Mouse (Mus musculus) midbrain, embryonic 15.5 days (tissue): ENCODE data around the gene Gm20388. TPM values are rescaled to one million over a fixed set of nuclear protein-coding genes. Genes with fewer than 3 reads are reported as not detected.

Experiments used
- ATAC-seq: fragments of 200-750 bp; cut with Nextera tagmentation; replicated peaks from 2 replicates; pipeline ENCODE4 v1.8.0; 2017; ENCODE audit warnings: moderate TSS enrichment
- H3K27ac ChIP-seq: fragments of 300-500 bp; sonication (generic); 2 replicates; pipeline ENCODE4 v1.5.1; 2015; ENCODE audit warnings: mild to moderate bottlenecking, inconsistent platforms
- H3K27me3 ChIP-seq: fragments of 300-500 bp; sonication (generic); replicated peaks from 2 replicates; pipeline ENCODE4 v1.6.1; 2015; ENCODE audit warnings: inconsistent platforms
- H3K36me3 ChIP-seq: fragments of 300-500 bp; sonication (generic); replicated peaks from 2 replicates; pipeline ENCODE4 v1.6.1; 2015; ENCODE audit warnings: inconsistent platforms
- H3K4me1 ChIP-seq: fragments of 300-500 bp; sonication (generic); 2 replicates; pipeline ENCODE4 v1.6.1; 2015; ENCODE audit warnings: inconsistent platforms
- H3K4me2 ChIP-seq: fragments of 300-500 bp; sonication (generic); 2 replicates; pipeline ENCODE4 v1.6.1; 2015; ENCODE audit warnings: inconsistent platforms, mild to moderate bottlenecking, moderate library complexity
- H3K4me3 ChIP-seq: fragments of 300-500 bp; sonication (generic); 2 replicates; pipeline ENCODE4 v1.5.1; 2015; ENCODE audit warnings: mild to moderate bottlenecking, inconsistent platforms
- H3K9ac ChIP-seq: fragments of 300-500 bp; sonication (generic); 2 replicates; pipeline ENCODE4 v1.6.1; 2015; ENCODE audit warnings: mild to moderate bottlenecking, inconsistent platforms
- H3K9me3 ChIP-seq: fragments of 300-500 bp; sonication (generic); 2 replicates; pipeline ENCODE4 v1.6.1; 2016; ENCODE audit warnings: inconsistent platforms
- WGBS: fragments of 180-500 bp; shearing (Covaris S2); methylation state at CpG from one replicate; pipeline ENCODE4 v1.1.7; 2015; ENCODE audit warnings: mixed read lengths; 5-methylcytosine and 5-hydroxymethylcytosine counted together
- polyA plus RNA-seq: library from polyadenylated mRNA; unstranded; fragments of >200 nt; fragmentation: Nextera tagmentation; extraction: Ambion mirVana; gene quantifications from 2 replicates; pipeline ENCODE4 v1.2.1, GENCODE M21; 2015

Gene Gm20388
- polyA plus RNA-seq, 1 experiment from 2014 or later, result 5.6 TPM

DNA sequence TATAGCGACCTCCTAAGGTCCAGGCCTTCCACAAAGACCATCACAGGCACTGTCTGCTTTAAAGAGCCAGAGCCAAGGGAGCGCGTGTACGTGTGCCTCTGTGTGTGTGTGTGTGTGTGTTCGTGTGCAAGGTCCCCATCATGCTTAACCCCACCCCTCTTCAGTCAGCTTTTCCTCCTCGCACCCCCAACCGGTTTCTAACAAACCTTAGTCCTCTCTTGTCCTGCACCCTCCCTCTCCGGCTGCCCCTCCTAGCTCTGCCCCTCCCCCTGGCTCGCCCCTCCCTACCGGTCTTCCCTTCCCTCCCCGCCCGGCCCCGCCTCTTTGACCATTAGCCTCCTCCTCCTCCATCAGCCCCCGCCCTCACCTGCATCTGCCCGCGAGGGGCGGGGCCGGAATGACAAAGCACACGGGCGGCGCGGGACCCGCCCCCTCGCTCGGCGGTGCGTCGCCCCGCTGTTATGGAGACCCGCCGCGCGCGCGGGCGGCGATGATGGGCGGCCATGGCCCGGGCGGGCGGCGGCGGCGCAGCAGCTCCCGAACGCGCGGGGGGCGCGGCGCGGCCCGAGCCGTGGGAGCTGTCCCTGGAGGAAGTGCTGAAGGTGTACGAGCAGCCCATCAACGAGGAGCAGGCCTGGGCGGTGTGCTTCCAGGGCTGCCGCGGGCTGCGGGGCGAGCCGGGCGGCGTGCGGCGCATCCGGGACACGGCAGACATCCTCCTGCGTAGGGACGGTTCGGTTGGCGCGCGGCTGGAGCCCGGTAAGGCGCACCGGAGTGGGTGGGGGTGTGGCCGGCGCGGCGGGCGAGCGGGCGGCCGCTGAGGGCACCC, 3421.8 kb downstream of the Gm20388 start, which contains the start of gene Spire2:
Gene Spire2 (plus strand): TSS at position 452 of the 829 bp plus-strand sequence.
- H3K27ac ChIP-seq, result peak within 1 kb of the TSS; percentile 91
- H3K4me3 ChIP-seq, result peak within 1 kb of the TSS; percentile 65
- no peaks in the 10 kb centered on the region for H3K27me3 ChIP-seq
- peak within 1 kb of the TSS; percentile 73 for H3K9ac ChIP-seq
- peak within 1 kb of the TSS; percentile 79 for H3K4me2 ChIP-seq
- no peaks in the 10 kb centered on the region for H3K36me3 ChIP-seq
- no peaks in the 10 kb centered on the region for H3K9me3 ChIP-seq
- ATAC-seq, result peak; percentile 88
- H3K4me1 ChIP-seq, result peaks cover 32% of the 10 kb centered on the region
- under 1% methylated on average over 78 of the region's 85 CpGs for WGBS

DNA sequence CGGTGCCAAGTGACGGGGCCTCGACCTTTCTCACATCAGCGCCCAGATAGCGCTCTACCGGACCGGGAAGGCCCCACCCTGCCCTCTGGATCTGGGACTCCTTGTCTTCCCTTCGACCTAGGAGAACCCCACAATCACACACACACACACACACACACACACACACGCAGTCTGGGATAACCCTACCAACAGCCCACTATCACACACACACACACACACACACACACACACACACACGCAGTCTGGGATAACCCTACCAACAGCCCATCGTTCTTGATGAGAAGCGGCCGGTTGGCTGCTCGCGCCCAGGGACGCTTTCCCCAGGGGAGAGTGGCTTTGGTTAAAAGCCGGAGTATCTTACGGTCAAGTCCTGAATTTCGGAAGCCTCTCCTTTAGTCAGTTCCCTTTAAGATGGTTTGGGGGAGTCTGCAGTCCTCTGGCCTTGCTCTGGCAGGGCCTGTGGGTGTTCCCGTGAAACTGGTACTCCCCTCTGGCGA, 3422.5 kb downstream of the Gm20388 start:
- ATAC-seq, result peak; percentile 54
- Histone ChIP-seq H3K4me2 (peak overlapping the region; percentile 79), H3K9ac (peak overlapping the region; percentile 73), H3K27ac (peak overlapping the region; percentile 91), H3K9me3 (no peaks in the 10 kb centered on the region), H3K36me3 (no peaks in the 10 kb centered on the region), H3K4me1 (peaks cover 32% of the 10 kb centered on the region), H3K27me3 (no peaks in the 10 kb centered on the region), H3K4me3 (peak overlapping the region; percentile 65)
- WGBS, result 2% methylated on average over 20 of the region's 21 CpGs

DNA sequence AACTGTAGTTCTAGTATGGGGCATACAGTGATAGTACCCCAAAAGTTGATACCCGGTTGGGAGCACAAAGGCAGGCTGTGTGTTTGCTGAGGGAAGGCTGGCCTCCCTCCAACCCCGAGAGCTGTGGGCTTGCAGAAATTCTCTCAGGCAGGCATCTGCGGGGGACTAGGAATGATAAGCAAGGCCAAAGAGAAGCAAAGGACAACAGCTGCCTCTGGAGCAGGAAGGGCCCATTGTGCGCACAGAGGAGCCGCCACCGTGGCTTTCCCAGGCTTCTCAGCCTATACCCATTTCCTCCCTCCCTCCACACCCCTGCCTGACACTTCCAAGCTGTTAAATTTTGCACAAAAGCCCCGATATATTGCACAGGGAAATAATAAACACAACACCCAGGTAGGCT, 3423.2 kb downstream of the Gm20388 start:
- H3K36me3 ChIP-seq, result no peaks in the 10 kb centered on the region

DNA sequence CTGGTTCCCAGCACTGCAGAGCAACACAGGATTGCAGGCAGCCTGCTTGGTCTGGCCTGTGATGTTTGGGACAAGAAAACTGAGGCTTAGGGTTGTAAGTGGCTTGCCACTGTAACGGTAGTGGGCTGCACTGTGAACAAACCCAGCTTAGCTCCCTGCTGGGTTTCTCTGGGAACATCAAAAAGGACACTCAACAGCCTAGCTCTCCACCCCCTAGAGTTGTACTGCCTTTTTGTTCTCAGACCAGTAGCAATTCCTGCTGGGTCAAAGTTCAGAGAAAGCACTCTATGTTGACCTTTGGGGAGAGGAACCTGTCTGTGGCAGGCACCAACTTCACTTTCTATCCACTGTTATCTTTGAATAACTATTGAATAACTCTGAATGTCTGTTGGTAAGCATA, 3423.8 kb downstream of the Gm20388 start:
- Histone ChIP-seq H3K27ac (peak overlapping the region; percentile 91), H3K36me3 (no peaks in the 10 kb centered on the region), H3K4me1 (peaks cover 32% of the 10 kb centered on the region), H3K9ac (peak overlapping the region; percentile 73), H3K27me3 (no peaks in the 10 kb centered on the region), H3K4me3 (peak overlapping the region; percentile 65), H3K4me2 (peak overlapping the region; percentile 79), H3K9me3 (no peaks in the 10 kb centered on the region)
- 0% methylated on average over 1 of the region's 1 CpGs for WGBS
- no peak for ATAC-seq

More for the DNA sequence above, 3423.2 kb downstream of the Gm20388 start:
- peak overlapping the region; percentile 91 for H3K27ac ChIP-seq
- no peaks in the 10 kb centered on the region for H3K27me3 ChIP-seq
- peak overlapping the region; percentile 65 for H3K4me3 ChIP-seq
- H3K9ac ChIP-seq, result peak overlapping the region; percentile 73
- peaks cover 32% of the 10 kb centered on the region for H3K4me1 ChIP-seq
- H3K4me2 ChIP-seq, result peak overlapping the region; percentile 79
- H3K9me3 ChIP-seq, result no peaks in the 10 kb centered on the region
- 0% methylated on average over 7 of the region's 7 CpGs for WGBS
- no peak for ATAC-seq

DNA sequence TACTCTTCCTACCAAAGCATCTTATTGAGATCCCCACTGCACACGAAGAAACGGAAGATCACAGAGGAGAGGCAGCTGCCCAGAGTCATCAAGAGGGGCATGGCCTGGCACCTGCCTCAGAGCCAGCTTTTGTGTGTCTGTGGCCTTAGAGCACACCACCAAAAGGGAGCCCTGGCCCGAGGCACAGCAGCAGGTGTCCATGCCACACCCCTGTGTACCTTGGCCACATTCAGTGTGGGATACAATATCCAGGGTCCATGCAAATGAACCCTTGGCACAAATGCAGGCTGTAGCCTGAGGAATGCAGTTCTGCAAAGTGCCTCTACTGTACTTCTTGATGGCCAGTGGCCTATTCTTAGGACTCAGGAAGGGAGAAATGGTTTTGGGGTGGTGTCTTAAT, 3426.8 kb downstream of the Gm20388 start:
- peaks cover 21% of the 10 kb centered on the region for H3K4me1 ChIP-seq
- no peak overlapping the region for H3K27ac ChIP-seq
- H3K9me3 ChIP-seq, result no peaks in the 10 kb centered on the region
- 0 out of 2 replicates have a peak, but pooled peaks cover 4% of the 10 kb centered on the region for H3K36me3 ChIP-seq
- no peak overlapping the region for H3K4me3 ChIP-seq
- no peak overlapping the region for H3K4me2 ChIP-seq
- ATAC-seq, result no peak
- no peaks in the 10 kb centered on the region for H3K27me3 ChIP-seq
- no peak overlapping the region for H3K9ac ChIP-seq
- 91% methylated on average over 3 of the region's 3 CpGs for WGBS

DNA sequence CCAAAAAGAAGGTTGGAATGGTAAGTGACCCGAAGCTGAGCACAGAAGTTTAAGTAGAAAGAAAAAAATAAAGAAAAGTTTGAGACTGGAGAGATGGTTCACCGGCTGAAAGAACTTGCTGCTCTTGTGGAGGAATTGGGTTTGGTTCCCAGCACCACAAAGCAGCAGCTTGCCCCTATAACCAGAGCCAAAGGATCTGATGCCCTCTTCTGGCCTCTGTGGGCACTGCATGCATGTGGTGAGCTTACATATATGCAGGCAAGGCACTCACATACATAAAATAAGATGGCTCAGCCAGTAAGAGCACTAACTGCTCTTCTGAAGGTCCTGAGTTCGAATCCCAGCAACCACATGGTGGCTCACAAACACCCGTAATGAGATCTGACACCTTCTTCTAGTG, 3429.4 kb downstream of the Gm20388 start:
- H3K9ac ChIP-seq, result no peak overlapping the region
- no peak overlapping the region for H3K27ac ChIP-seq
- H3K4me1 ChIP-seq, result peaks cover 4% of the 10 kb centered on the region; the same call in 1 of the 2 replicates
- no peak overlapping the region for H3K4me2 ChIP-seq
- H3K9me3 ChIP-seq, result no peaks in the 10 kb centered on the region
- H3K4me3 ChIP-seq, result no peak overlapping the region
- 0 out of 2 replicates have a peak, but pooled peaks cover 4% of the 10 kb centered on the region for H3K36me3 ChIP-seq
- ATAC-seq, result no peak
- WGBS, result 89% methylated on average over 4 of the region's 4 CpGs
- H3K27me3 ChIP-seq, result no peaks in the 10 kb centered on the region

DNA sequence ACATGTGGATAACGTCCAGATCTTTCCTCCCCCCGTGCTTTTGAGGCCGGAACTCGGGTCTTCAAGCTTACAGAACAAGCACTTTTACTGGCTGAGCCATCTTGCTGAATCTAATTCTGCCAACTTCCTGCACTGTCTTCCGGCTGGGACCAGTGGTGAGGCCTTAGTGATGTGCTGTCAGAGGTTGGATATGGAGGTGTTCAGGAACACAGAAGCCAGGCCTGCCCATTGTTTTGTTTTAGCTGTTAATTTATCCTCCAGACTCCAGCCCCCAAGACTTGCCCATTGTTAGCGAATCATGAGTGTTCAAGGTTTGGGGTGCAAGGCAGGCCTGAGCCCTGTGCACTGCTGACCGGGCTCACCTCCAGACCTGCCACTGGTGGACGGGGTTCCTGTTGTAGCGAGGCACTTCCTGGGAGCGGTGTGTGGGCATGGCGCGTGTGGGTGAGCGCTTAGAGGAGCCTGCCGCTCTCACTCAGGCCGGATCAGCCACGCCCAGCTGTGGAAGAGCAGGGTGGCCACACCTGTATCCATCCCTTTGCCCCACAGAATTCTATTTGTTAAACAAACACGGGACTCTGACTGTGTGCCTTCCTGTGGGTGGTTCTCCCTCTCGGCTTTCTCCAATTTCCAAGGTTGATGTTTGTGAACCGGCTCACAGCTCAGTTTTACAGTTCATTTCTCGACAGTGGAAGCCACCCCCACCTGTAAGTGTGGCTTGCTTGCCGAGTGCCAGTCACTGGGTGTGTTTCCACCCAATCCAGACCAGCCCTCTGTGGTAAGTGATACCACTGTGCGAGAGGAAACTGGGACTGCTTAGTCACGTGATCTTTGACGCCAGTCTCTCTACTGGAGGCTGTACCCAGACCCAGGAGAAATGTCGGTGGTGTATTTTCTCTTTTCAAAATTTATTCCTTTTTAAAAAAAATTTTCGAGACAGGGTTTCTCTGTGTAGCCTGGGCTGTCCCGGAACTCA, 3430.7 kb downstream of the Gm20388 start:
- Histone ChIP-seq H3K9me3 (no peaks in the 10 kb centered on the region), H3K4me1 (no peaks in the 10 kb centered on the region), H3K4me2 (no peak overlapping the region), H3K9ac (no peak overlapping the region), H3K27me3 (no peaks in the 10 kb centered on the region), H3K4me3 (no peak overlapping the region), H3K36me3 (0 out of 2 replicates have a peak, but pooled peaks cover 4% of the 10 kb centered on the region), H3K27ac (no peak overlapping the region)
- WGBS, result 90% methylated on average over 27 of the region's 27 CpGs
- no peak for ATAC-seq

DNA sequence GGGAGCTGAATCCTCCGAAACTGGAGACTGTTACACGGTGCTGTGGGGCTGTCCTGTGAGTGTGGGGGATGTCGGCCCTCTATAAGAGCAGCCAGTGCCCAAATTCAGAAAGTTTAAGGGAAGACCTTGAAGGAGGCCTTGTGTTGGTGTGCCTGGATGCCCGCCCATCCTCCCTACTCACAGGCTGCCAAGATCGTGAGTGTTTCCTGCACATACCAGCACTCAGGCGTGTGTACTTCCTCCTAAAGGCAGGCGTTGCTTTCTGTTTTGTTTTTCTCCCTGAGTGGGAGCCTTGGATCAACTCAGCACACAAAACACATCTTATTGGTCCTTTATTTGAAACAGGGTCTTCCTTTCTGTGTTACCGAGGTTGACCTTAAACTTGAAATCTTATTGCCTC, 3431.6 kb downstream of the Gm20388 start:
- no peak for ATAC-seq
- no peaks in the 10 kb centered on the region for H3K4me1 ChIP-seq
- no peak overlapping the region for H3K4me2 ChIP-seq
- no peaks in the 10 kb centered on the region for H3K27me3 ChIP-seq
- no peak overlapping the region for H3K27ac ChIP-seq
- H3K4me3 ChIP-seq, result no peak overlapping the region
- no peak overlapping the region for H3K9ac ChIP-seq
- 0 out of 2 replicates have a peak, but pooled peaks cover 4% of the 10 kb centered on the region for H3K36me3 ChIP-seq
- WGBS, result 87% methylated on average over 8 of the region's 8 CpGs
- no peaks in the 10 kb centered on the region for H3K9me3 ChIP-seq

DNA sequence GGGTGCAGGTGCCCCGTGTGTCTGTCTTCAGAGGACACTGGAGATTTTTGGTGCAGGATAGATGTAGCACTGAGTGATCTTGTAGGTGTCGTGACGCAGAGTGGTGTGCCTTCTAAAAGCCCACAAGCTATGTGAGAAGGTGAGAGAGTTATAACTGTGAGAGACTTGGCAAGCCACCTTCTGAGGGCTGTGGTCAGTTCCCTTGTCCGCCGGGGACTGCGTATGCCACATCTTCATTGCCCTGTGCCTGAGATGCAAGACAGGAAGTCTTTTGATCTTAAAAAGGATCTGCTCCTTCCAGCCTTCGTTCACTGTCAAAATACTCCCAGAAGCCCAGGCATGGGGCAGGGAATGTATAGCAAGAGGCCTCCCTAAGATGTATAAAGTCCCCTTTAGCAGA, 3432.3 kb downstream of the Gm20388 start:
- no peak for ATAC-seq
- H3K9me3 ChIP-seq, result no peaks in the 10 kb centered on the region
- H3K36me3 ChIP-seq, result 0 out of 2 replicates have a peak, but pooled peaks cover 4% of the 10 kb centered on the region
- H3K4me2 ChIP-seq, result no peak overlapping the region
- no peak overlapping the region for H3K9ac ChIP-seq
- no peak overlapping the region for H3K4me3 ChIP-seq
- H3K27ac ChIP-seq, result no peak overlapping the region
- WGBS, result 83% methylated on average over 7 of the region's 7 CpGs
- H3K4me1 ChIP-seq, result no peaks in the 10 kb centered on the region
- H3K27me3 ChIP-seq, result no peaks in the 10 kb centered on the region

DNA sequence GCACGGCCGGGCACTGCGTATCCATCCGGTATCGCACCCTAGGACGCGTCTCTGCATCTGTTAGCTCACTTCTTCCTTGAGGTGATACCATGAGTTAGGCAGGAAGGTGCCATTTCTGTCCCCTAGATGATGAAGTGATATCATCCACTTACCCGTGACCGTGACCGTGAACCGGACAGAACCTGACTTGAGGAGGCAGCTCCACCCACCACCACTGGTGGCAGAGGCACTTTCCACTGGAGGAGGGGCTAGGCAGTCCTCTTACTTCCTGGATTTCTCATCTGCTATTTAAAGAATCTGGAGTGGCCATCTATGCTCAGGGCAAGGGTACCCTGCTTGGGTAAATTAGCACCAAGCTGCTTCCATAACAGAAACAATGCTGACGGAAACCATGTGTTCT, 3432.8 kb downstream of the Gm20388 start:
- WGBS, result 88% methylated on average over 12 of the region's 12 CpGs
- no peaks in the 10 kb centered on the region for H3K27me3 ChIP-seq
- no peaks in the 10 kb centered on the region for H3K9me3 ChIP-seq
- H3K36me3 ChIP-seq, result 0 out of 2 replicates have a peak, but pooled peaks cover 4% of the 10 kb centered on the region
- no peaks in the 10 kb centered on the region for H3K4me1 ChIP-seq
- H3K9ac ChIP-seq, result no peak overlapping the region
- H3K4me3 ChIP-seq, result no peak overlapping the region
- no peak overlapping the region for H3K4me2 ChIP-seq
- no peak for ATAC-seq
- no peak overlapping the region for H3K27ac ChIP-seq

DNA sequence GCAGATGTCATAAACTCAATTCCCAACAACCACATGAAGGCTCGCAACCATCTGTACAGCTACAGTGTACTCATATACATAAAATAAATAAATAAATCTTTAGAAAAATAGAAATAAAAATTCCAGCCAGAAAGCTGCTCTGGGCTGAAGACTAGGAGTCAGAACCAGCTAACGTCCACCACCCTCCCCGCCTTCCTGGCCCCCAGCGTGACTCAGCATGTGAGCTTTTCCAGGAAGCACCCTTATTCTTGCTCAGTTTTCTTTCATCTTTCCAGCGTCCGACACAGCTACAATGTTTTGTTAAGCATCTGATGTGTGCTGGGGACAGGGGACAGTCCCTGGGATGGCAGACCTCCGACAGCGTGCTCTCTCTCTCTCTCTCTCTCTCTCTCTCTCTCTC, 3434.5 kb downstream of the Gm20388 start:
- H3K4me3 ChIP-seq, result no peak overlapping the region
- no peak for ATAC-seq

DNA sequence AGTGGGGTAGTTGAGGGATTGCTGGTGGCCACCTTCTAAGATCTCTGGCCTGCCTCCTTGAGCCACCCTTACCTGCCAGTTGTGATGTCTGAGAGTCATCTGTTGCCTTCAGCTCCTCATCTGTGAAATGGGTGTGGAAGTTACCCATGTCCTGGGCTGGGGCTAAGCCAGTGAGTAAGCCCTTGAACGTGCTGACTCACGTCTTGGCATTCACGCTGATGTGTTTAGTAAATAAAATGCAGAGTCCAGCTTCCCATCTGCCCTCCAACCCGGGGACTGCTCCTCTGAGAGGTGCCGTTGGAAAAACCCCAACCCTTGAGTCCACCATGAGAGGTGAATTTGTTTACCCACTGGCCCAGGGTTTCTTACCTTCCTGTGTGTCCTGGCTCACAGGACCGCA, 3435.2 kb downstream of the Gm20388 start:
- Histone ChIP-seq H3K4me2 (no peak overlapping the region), H3K27me3 (no peaks in the 10 kb centered on the region), H3K27ac (no peak overlapping the region), H3K9ac (no peak overlapping the region), H3K4me1 (0 out of 2 replicates have a peak, but pooled peaks cover 4% of the 10 kb centered on the region), H3K9me3 (no peaks in the 10 kb centered on the region), H3K36me3 (0 out of 2 replicates have a peak, but pooled peaks cover 4% of the 10 kb centered on the region), H3K4me3 (no peak overlapping the region)
- 89% methylated on average over 6 of the region's 6 CpGs for WGBS
- ATAC-seq, result no peak

More for the DNA sequence above, 3434.5 kb downstream of the Gm20388 start:
- Histone ChIP-seq H3K36me3 (0 out of 2 replicates have a peak, but pooled peaks cover 6% of the 10 kb centered on the region), H3K4me1 (0 out of 2 replicates have a peak, but pooled peaks cover 4% of the 10 kb centered on the region), H3K27ac (no peak overlapping the region), H3K9me3 (no peaks in the 10 kb centered on the region), H3K27me3 (no peaks in the 10 kb centered on the region), H3K4me2 (no peak overlapping the region), H3K9ac (no peak overlapping the region)
- WGBS, result 85% methylated on average over 8 of the region's 8 CpGs
